Mouse (Mus musculus) cerebellum, adult (tissue): ENCODE measurements around the gene Abcb5.
"Not testable (repeated sequence)": the region's sequence is repeated elsewhere in the genome, so short reads cannot be mapped to it uniquely, and the experiment has no call there.

Experiments
- ATAC-seq: cut with Nextera tagmentation; 2 replicates; pipeline ENCODE4 v1.9.2; 2017; ENCODE audit warnings: mild to moderate bottlenecking, moderate library complexity, mixed read lengths; ENCODE audit not compliant: insufficient number of reproducible peaks, low FRiP score, low TSS enrichment

Abcb5 gene

DNA sequence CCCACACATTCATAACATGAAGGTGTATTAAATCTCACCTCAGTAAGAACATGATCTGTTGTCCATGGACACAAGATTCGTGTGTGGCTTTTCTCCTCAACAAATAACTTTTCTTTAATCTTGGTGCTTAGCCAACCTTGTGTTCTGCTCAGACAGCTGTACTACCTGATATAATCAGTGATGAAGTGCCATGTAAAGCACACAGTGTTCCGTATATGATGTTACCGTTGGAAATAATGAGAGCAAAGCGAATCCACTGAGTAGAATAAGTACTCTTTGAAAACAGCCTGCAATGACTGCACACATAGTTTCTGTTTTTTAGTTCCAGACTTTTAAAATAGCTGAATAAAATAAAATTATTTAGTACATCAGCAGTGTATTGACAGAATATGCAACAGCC lies at the start of gene Abcb5:
TSS of gene Abcb5 (minus strand) at position 101 of the 400 bp plus-strand sequence.
- no peak for ATAC-seq

DNA sequence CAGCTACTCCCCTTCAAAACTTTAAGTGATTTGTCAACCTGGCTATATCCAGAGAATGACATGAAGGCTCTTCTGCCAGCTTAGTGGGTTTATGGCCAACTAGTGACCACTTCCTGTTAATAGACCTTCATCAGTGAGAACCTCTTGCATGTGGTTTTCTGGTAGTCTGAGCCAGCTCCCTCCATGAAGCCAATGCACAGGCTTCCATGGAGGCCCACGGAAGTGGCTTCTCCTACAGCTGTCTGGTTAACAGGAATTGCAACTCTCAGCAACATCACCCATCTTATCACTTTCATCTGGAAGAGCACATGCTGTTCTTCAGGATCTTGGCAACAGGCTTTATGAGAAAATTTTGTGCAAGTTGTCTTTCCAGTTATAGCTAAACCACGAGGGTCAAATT lies 33.0 kb upstream of the Abcb5 start:
- ATAC-seq = no peak

GRCm38 (mm10) chr12:118994328-118995166 lies 28.3 kb upstream of the Abcb5 start:
- no peak for ATAC-seq

DNA sequence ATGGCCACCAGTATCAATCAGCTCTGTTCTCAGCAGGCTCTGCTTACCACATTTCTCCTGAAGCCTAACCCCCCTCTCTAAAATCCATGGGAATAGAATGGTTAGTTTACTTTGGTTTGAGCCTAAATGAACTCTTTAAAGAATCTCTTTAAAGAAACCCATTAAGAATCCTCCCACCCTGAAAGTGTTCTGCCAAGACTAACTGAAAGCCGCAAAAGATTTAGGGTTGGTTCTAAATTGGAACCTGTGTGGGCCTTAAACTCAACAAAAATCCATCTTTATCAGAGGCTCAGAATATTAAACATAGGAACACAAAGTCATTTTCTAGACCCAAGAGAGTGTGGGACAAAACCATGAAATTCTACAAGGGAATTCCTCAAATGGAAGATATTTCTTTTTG lies 18.6 kb upstream of the Abcb5 start:
- no peak for ATAC-seq

DNA sequence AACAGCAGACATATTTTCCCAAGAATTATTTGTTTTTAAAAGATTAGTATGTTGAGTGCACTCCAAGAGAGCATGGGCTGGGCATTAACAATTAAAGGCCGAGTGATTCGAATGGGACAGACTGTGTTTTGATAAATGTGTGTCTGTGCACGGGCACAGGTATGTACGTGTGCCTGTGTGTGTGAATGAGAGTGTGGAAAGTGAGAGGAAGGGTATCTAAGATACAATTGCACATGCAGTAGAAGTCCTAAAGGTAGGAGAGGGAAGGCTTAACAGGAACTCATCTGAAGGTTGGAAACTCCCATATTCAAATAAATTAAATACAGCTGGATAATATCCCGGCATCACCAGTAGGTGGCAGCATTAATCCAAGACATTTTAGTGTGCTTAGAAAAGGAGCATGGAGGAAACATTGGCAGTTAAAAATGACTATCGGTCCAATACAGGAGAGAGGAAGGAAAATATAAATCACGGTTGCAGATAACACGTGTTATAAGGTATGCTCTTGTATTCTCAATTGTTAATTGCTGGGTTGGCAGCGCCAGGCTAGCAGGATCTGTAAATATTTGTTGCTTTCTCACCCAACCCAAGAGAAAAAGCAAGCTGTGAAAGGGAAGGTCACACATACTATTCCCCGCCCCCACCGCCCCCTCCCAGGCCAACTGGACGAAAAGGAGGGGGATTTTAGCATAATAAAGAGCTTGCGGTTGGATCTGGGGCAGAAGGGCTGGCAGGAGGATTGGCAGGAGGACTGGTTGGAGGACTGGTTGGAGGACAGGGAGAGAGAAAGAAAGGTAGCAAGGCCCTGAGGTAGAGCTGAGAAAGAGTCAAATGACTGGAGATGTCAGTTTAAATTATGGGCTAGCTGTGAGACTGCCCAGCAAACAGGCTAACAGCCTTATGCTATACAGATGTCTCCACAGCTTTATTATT lies 35.6 kb downstream of the Abcb5 start:
- ATAC-seq = peak; percentile 56

GRCm38 (mm10) chr12:118926813-118927281 lies 39.4 kb downstream of the Abcb5 start:
- ATAC-seq = no peak

GRCm38 (mm10) chr12:118923874-118924273 lies 42.3 kb downstream of the Abcb5 start:
- not testable (repeated sequence) for ATAC-seq

- ATAC-seq = no peak
Observed at GRCm38 (mm10) chr12:118917771-118918170, 48.5 kb downstream of the Abcb5 start.

GRCm38 (mm10) chr12:118910360-118910759 lies 55.9 kb downstream of the Abcb5 start:
- no peak for ATAC-seq

- no peak for ATAC-seq
Observed at GRCm38 (mm10) chr12:118902249-118902648, 64.0 kb downstream of the Abcb5 start.

GRCm38 (mm10) chr12:118887964-118888363 lies 78.3 kb downstream of the Abcb5 start:
- ATAC-seq = no peak

DNA sequence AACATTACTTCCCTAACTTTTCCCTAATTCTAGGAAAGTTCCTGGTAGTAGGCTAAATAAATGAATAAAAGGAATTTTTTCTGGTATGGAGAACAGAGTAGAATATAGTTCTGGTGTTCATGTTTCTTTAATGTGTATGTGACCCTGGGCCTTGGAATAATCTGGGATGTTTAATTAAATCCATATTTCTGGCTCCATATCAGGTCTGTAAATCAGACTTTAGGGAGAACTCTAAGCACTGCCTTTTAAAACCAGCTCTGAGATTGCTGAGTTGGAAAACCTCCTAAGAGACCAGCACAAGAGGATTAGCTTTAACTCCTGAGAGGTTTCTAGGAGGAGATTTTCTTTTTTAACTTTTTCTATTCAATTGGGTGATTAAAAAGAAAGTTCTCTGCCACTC lies 83.4 kb downstream of the Abcb5 start:
- no peak for ATAC-seq

- no peak for ATAC-seq
Observed at GRCm38 (mm10) chr12:118872673-118873072, 93.5 kb downstream of the Abcb5 start.

- no peak for ATAC-seq
Observed at GRCm38 (mm10) chr12:118856151-118856550, 110.1 kb downstream of the Abcb5 start.

GRCm38 (mm10) chr12:118854831-118855453 lies 111.3 kb downstream of the Abcb5 start:
- ATAC-seq = peak; percentile 64; the same call in 1 of the 2 replicates

DNA sequence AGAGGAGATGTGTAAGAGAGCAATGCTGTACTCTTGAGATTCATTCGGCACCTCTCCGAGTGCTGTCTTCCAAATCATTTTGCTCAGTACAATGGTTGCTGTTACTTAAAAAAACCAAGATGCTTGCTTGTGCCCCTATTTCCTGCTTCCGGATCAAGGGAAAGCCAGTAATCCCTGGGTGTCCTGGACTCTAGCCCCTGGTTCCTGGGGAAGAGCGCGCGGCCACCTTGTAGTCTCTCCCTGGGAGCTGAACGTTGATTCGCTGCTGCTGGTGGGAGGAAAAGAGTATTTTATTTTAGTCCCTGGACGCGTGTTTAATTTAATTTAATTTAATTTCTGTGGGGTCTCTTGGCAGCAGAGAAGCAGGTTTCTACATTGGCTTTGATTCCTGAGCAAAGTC lies 111.8 kb downstream of the Abcb5 start:
- ATAC-seq = no peak

GRCm38 (mm10) chr12:118853331-118853730 lies 112.9 kb downstream of the Abcb5 start:
- no peak for ATAC-seq

- no peak for ATAC-seq
Observed at GRCm38 (mm10) chr12:118850851-118851410, 115.3 kb downstream of the Abcb5 start.

GRCm38 (mm10) chr12:118849996-118850395 lies 116.2 kb downstream of the Abcb5 start:
- no peak for ATAC-seq

DNA sequence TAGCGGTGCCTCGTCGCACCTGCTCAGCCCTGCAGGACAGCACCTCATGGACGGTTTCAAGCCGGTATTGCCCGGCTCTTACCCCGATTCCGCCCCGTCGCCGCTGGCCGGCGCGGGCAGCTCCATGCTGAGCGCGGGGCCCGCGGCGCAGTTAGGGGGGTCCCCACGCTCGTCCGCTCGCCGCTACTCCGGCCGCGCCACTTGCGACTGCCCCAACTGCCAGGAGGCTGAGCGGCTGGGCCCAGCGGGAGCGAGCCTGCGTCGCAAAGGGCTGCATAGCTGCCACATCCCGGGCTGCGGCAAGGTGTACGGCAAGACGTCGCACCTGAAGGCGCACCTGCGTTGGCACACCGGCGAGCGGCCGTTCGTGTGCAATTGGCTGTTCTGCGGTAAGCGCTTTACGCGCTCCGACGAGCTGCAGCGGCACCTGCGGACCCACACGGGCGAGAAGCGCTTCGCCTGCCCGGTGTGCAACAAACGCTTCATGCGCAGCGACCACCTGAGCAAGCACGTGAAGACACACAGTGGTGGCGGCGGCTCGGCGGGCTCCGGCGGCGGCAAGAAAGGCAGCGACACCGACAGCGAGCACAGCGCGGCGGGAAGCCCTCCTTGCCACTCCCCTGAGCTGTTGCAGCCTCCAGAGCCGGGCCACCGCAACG lies 116.9 kb downstream of the Abcb5 start:
- no peak for ATAC-seq
